Mouse (Mus musculus): Measurements from ENCODE around the gene Rin2.

DNA sequence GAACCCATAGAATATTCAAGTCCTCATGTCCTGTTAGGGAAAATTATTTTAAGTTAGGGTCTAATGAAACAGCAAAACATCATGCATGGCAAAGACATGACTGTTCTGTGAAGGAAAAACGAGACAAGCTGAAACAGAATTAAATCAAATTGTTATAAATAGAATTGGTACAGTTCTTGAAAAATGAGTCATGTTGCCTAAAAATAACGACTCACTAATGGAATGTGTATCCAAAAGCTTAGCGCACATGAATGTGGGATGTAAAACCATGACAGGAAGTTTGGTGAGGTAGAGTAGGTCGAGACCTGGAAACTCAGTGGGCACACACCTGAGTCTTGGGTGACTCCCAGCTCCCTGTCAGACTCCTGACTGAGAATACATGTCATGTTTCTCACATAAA, 4.9 kb upstream of the Rin2 start:
- TF ChIP-seq CTCF (IDR thresholded peaks at IDR 0.05; ENCODE audit: extremely low read depth, insufficient read length, insufficient replicate concordance, low read depth, low read length) (no peak), POLR2A (IDR thresholded peaks at IDR 0.05; ENCODE audit: low read depth, low read length) (no peak)

Data from small intestine, adult 2 months (tissue).